Mouse (Mus musculus): ENCODE data around the gene Gngt2.

DNA sequence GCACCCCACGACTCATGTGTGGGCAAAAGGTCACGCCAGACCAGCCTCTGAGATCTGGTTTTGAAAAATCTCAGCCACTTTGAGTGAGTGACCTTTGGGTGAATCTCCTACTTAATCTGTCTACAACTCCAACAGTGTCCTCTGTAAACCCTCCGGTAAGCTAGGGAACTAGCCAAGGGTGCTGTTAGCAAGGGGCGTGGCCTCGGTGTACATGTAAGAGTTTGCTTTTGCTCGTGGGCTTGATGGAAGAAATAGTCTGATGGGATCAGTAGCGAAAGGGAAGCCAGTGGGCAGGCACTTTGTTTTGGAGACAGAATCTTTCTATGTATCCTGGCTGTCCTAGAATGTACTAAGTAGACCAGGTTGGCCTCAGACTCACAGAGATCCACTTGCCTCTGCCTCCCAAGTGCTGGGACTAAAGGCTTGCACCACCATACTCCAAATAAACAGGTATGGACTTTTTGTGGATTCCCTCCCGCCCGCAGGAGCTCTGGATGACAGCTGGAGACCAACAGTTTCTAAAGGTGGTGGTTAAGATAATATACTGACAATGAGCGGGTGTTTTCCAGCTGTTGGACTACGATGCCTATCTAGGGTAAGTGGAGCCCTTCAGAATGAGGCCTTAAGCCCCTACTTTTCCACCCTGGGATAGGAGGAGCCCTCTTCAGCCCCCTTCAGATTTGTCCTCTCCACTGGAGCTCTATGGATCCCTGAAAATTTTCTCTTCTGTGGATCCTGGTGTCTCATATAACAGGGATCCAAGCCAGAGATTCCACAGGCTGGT lies 8.6 kb upstream of the Gngt2 start:
- TF ChIP-seq CTCF (IDR thresholded peaks at IDR 0.05; ENCODE audit: borderline replicate concordance, control insufficient read depth, extremely low read depth, insufficient read depth, low read length, poor library complexity) (no peak), POLR2A (IDR thresholded peaks at IDR 0.05; ENCODE audit: control insufficient read depth, extremely low read depth, insufficient read depth, low read length, poor library complexity) (no peak)

Data from thymus, adult 2 months (tissue).